Mouse (Mus musculus) hindbrain, postnatal 0 days (tissue): ENCODE data around the gene Fam189a1. TPM values are rescaled to one million over a fixed set of nuclear protein-coding genes. Genes with fewer than 3 reads are reported as not detected.

Experiments
- ATAC-seq: fragments of 200-750 bp; cut with Nextera tagmentation; 2 replicates; pipeline ENCODE4 v1.8.0; 2017; ENCODE audit warnings: mild to moderate bottlenecking, moderate TSS enrichment, moderate library complexity
- DNase-seq: peaks from one replicate; pipeline ENCODE4 v3.0.0-alpha.2; 2015; ENCODE audit warnings: low spot score
- H3K27ac ChIP-seq: fragments of 300-500 bp; sonication (generic); 2 replicates; pipeline ENCODE4 v1.5.1; 2014; ENCODE audit warnings: mild to moderate bottlenecking
- H3K27me3 ChIP-seq: fragments of 300-500 bp; sonication (generic); 2 replicates; pipeline ENCODE4 v1.6.1; 2014; ENCODE audit warnings: low read length, mixed read lengths; ENCODE audit not compliant: insufficient read depth
- H3K36me3 ChIP-seq: fragments of 300-500 bp; sonication (generic); 2 replicates; pipeline ENCODE4 v1.6.1; 2014; ENCODE audit warnings: low read length, mixed read lengths; ENCODE audit not compliant: insufficient read depth
- H3K4me1 ChIP-seq: fragments of 300-500 bp; sonication (generic); 2 replicates; pipeline ENCODE4 v1.6.1; 2014; ENCODE audit warnings: antibody characterized with exemption, low read length, mixed read lengths; ENCODE audit not compliant: insufficient read depth
- H3K4me2 ChIP-seq: fragments of 300-500 bp; sonication (generic); 2 replicates; pipeline ENCODE4 v1.6.1; 2014; ENCODE audit warnings: low read depth, mild to moderate bottlenecking, low read length, moderate library complexity, mixed read lengths
- H3K4me3 ChIP-seq: fragments of 300-500 bp; sonication (generic); 2 replicates; pipeline ENCODE4 v1.5.1; 2014; ENCODE audit warnings: low read length
- H3K9ac ChIP-seq: fragments of 300-500 bp; sonication (generic); replicated peaks from 2 replicates; pipeline ENCODE4 v1.6.1; 2014; ENCODE audit warnings: mild to moderate bottlenecking, low read length, moderate library complexity, mixed read lengths
- H3K9me3 ChIP-seq: fragments of 300-500 bp; sonication (generic); 2 replicates; pipeline ENCODE4 v1.6.1; 2016; ENCODE audit warnings: low read length, mixed read lengths
- CTCF ChIP-seq: IDR thresholded peaks from 2 replicates; pipeline ENCODE4 v1.5.1; 2016; ENCODE audit warnings: antibody characterized with exemption, control low read depth, low read depth
- WGBS: fragments of 180-500 bp; shearing (Covaris S2); extraction: QIAGEN DNeasy Blood & Tissue Kit; methylation state at CpG from one replicate; pipeline ENCODE4 v1.1.7; 2014; 5-methylcytosine and 5-hydroxymethylcytosine counted together
- polyA plus RNA-seq: library from polyadenylated mRNA; unstranded; fragments of >200 nt; fragmentation: Nextera tagmentation; extraction: Ambion mirVana; gene quantifications from 2 replicates; pipeline ENCODE4 v1.2.1, GENCODE M21; 2015
- total RNA-seq: library from RNA; depleted of rRNA; stranded (reverse); fragments of >200 nt; gene quantifications from 2 replicates; pipeline ENCODE4 v1.2.3, GENCODE M21; 2014

Gene Fam189a1
- total and polyA plus RNA-seq, 2 experiments from 2014 or later, result 16.8 to 28.4 TPM

- ATAC-seq, result no peak
- no peak for TF ChIP-seq CTCF
- no peaks in the 10 kb centered on the region for H3K36me3 ChIP-seq
- peaks cover 10% of the 10 kb centered on the region; the same call in 1 of the 2 replicates for H3K4me1 ChIP-seq
- no peak for DNase-seq
- no peak overlapping the region for H3K4me3 ChIP-seq
- H3K9ac ChIP-seq, result no peak overlapping the region
- H3K9me3 ChIP-seq, result no peaks in the 10 kb centered on the region
- 83% methylated on average over 4 of the region's 4 CpGs for WGBS
- no peak overlapping the region for H3K4me2 ChIP-seq
- no peak overlapping the region for H3K27ac ChIP-seq
- H3K27me3 ChIP-seq, result no peaks in the 10 kb centered on the region
Measured at GRCm38 (mm10) chr7:65091486-65091885, 64.9 kb downstream of the Fam189a1 start.

- Histone ChIP-seq H3K4me1 (no peaks in the 10 kb centered on the region; the same call in 1 of the 2 replicates), H3K4me3 (no peak overlapping the region), H3K27ac (no peak overlapping the region), H3K9ac (no peak overlapping the region), H3K36me3 (no peaks in the 10 kb centered on the region), H3K27me3 (no peaks in the 10 kb centered on the region), H3K4me2 (no peak overlapping the region), H3K9me3 (no peaks in the 10 kb centered on the region)
- 72% methylated on average over 6 of the region's 6 CpGs for WGBS
- TF ChIP-seq CTCF, result no peak
- ATAC-seq (no peak), DNase-seq (no peak)
Measured at GRCm38 (mm10) chr7:65085972-65086371, 70.4 kb downstream of the Fam189a1 start.

GRCm38 (mm10) chr7:65082778-65083091, 73.6 kb downstream of the Fam189a1 start:
- Histone ChIP-seq H3K36me3 (no peaks in the 10 kb centered on the region), H3K9ac (no peak overlapping the region), H3K27ac (no peak overlapping the region), H3K4me3 (no peak overlapping the region), H3K9me3 (no peaks in the 10 kb centered on the region), H3K4me2 (no peak overlapping the region), H3K4me1 (no peaks in the 10 kb centered on the region; the same call in 1 of the 2 replicates), H3K27me3 (no peaks in the 10 kb centered on the region)
- WGBS, result 42% methylated on average over 3 of the region's 3 CpGs
- ATAC-seq, result no peak; the same call in 1 of the 2 replicates
- no peak for DNase-seq
- no peak for TF ChIP-seq CTCF

- no peaks in the 10 kb centered on the region; the same call in 1 of the 2 replicates for H3K4me1 ChIP-seq
- 32% methylated on average over 6 of the region's 6 CpGs for WGBS
- H3K27me3 ChIP-seq, result no peaks in the 10 kb centered on the region
- H3K4me2 ChIP-seq, result no peak overlapping the region
- TF ChIP-seq CTCF, result no peak
- ATAC-seq (no peak), DNase-seq (no peak)
- no peak overlapping the region for H3K4me3 ChIP-seq
- H3K9ac ChIP-seq, result no peak overlapping the region
- H3K27ac ChIP-seq, result no peak overlapping the region
- no peaks in the 10 kb centered on the region for H3K36me3 ChIP-seq
- no peaks in the 10 kb centered on the region for H3K9me3 ChIP-seq
Measured at GRCm38 (mm10) chr7:65081979-65082777, 74.2 kb downstream of the Fam189a1 start.

- H3K27me3 ChIP-seq, result no peaks in the 10 kb centered on the region
- H3K4me2 ChIP-seq, result no peak overlapping the region
- WGBS, result 82% methylated on average over 4 of the region's 4 CpGs
- H3K9ac ChIP-seq, result no peak overlapping the region
- ATAC-seq (no peak), DNase-seq (no peak)
- no peak overlapping the region for H3K27ac ChIP-seq
- H3K9me3 ChIP-seq, result no peaks in the 10 kb centered on the region
- TF ChIP-seq CTCF, result no peak
- no peaks in the 10 kb centered on the region for H3K36me3 ChIP-seq
- no peaks in the 10 kb centered on the region for H3K4me1 ChIP-seq
- H3K4me3 ChIP-seq, result no peak overlapping the region
Measured at GRCm38 (mm10) chr7:65076134-65076533, 80.2 kb downstream of the Fam189a1 start.

GRCm38 (mm10) chr7:65074194-65074593, 82.2 kb downstream of the Fam189a1 start:
- Histone ChIP-seq H3K27ac (no peak overlapping the region), H3K4me3 (no peak overlapping the region), H3K4me2 (no peak overlapping the region), H3K9ac (no peak overlapping the region), H3K27me3 (no peaks in the 10 kb centered on the region), H3K4me1 (no peaks in the 10 kb centered on the region), H3K36me3 (no peaks in the 10 kb centered on the region), H3K9me3 (no peaks in the 10 kb centered on the region)
- no peak for ATAC-seq
- TF ChIP-seq CTCF, result no peak
- 46% methylated on average over 9 of the region's 9 CpGs for WGBS
- no peak for DNase-seq

GRCm38 (mm10) chr7:65073555-65073954, 82.8 kb downstream of the Fam189a1 start:
- Histone ChIP-seq H3K9me3 (no peaks in the 10 kb centered on the region), H3K36me3 (no peaks in the 10 kb centered on the region), H3K27ac (no peak overlapping the region), H3K9ac (no peak overlapping the region), H3K4me2 (no peak overlapping the region), H3K27me3 (no peaks in the 10 kb centered on the region), H3K4me1 (no peaks in the 10 kb centered on the region), H3K4me3 (no peak overlapping the region)
- DNase-seq, result peak; percentile 81
- WGBS, result 23% methylated on average over 6 of the region's 6 CpGs
- ATAC-seq, result peak; percentile 77
- TF ChIP-seq CTCF, result peak; percentile 88
